Mouse (Mus musculus) stomach, embryonic 16.5 days (tissue): ENCODE measurements around the gene Gpr55. TPM values are rescaled to one million over a fixed set of nuclear protein-coding genes. Genes with fewer than 3 reads are reported as not detected.
"Not testable (repeated sequence)": the region's sequence is repeated elsewhere in the genome, so short reads cannot be mapped to it uniquely, and the experiment has no call there.

ENCODE experiments used
- ATAC-seq: fragments of 200-750 bp; cut with Nextera tagmentation; 2 replicates; pipeline ENCODE4 v1.8.0; 2017; ENCODE audit warnings: moderate number of reproducible peaks, moderate TSS enrichment; ENCODE audit not compliant: insufficient read depth, low FRiP score
- H3K27ac ChIP-seq: fragments of 300-500 bp; sonication (generic); 2 replicates; pipeline ENCODE4 v1.5.1; 2014; ENCODE audit warnings: low read length
- H3K27me3 ChIP-seq: fragments of 300-500 bp; sonication (generic); 2 replicates; pipeline ENCODE4 v1.6.1; 2014; ENCODE audit warnings: low read length, control low read depth, mixed read lengths; ENCODE audit not compliant: control insufficient read depth, insufficient read depth
- H3K36me3 ChIP-seq: fragments of 300-500 bp; sonication (generic); 2 replicates; pipeline ENCODE4 v1.6.1; 2014; ENCODE audit warnings: low read length; ENCODE audit not compliant: control insufficient read depth, insufficient read depth
- H3K4me1 ChIP-seq: fragments of 300-500 bp; sonication (generic); 2 replicates; pipeline ENCODE4 v1.6.1; 2014; ENCODE audit warnings: low read length, control low read depth, mixed read lengths; ENCODE audit not compliant: control insufficient read depth, insufficient read depth
- H3K4me2 ChIP-seq: fragments of 300-500 bp; sonication (generic); 2 replicates; pipeline ENCODE4 v1.6.1; 2014; ENCODE audit warnings: low read depth, low read length, mixed read lengths
- H3K4me3 ChIP-seq: fragments of 300-500 bp; sonication (generic); replicated peaks from 2 replicates; pipeline ENCODE4 v1.5.1; 2014; ENCODE audit warnings: mild to moderate bottlenecking, low read length
- H3K9ac ChIP-seq: fragments of 300-500 bp; sonication (generic); 2 replicates; pipeline ENCODE4 v1.6.1; 2014; ENCODE audit warnings: low read length
- H3K9me3 ChIP-seq: fragments of 300-500 bp; sonication (generic); replicated peaks from 2 replicates; pipeline ENCODE4 v1.6.1; 2016; ENCODE audit warnings: low read length, control low read depth; ENCODE audit not compliant: control insufficient read depth
- WGBS: fragments of 180-500 bp; shearing (Covaris S2); extraction: QIAGEN DNeasy Blood & Tissue Kit; methylation state at CpG from one replicate; pipeline ENCODE4 v1.1.7; 2014; 5-methylcytosine and 5-hydroxymethylcytosine counted together
- polyA plus RNA-seq: library from polyadenylated mRNA; unstranded; fragments of >200 nt; fragmentation: Nextera tagmentation; extraction: Ambion mirVana; gene quantifications from 2 replicates; pipeline ENCODE4 v1.2.1, GENCODE M21; 2015

The Gpr55 gene
- polyA plus RNA-seq, 1 experiment from 2014 or later, result 0.04 TPM

GRCm38 (mm10) chr1:85988882-85989281 lies 28.1 kb upstream of the Gpr55 start:
- not testable (repeated sequence) for H3K4me1 ChIP-seq, ATAC-seq, H3K9ac ChIP-seq, H3K4me2 ChIP-seq, H3K36me3 ChIP-seq, H3K4me3 ChIP-seq, H3K27me3 ChIP-seq, H3K9me3 ChIP-seq, H3K27ac ChIP-seq
- 80% methylated on average over 4 of the region's 4 CpGs for WGBS

- H3K4me2 ChIP-seq, result no peak overlapping the region
- no peaks in the 10 kb centered on the region for H3K36me3 ChIP-seq
- H3K9ac ChIP-seq, result no peak overlapping the region
- H3K4me1 ChIP-seq, result no peaks in the 10 kb centered on the region
- H3K4me3 ChIP-seq, result no peak overlapping the region
- no peaks in the 10 kb centered on the region for H3K27me3 ChIP-seq
- no peak for ATAC-seq
- no peak overlapping the region for H3K27ac ChIP-seq
- WGBS, result 52% methylated on average over 4 of the region's 4 CpGs
- H3K9me3 ChIP-seq, result no peaks in the 10 kb centered on the region
Observed at GRCm38 (mm10) chr1:85988351-85988750, 27.5 kb upstream of the Gpr55 start.

- Histone ChIP-seq H3K27me3 (no peaks in the 10 kb centered on the region), H3K27ac (no peak overlapping the region)
- ATAC-seq, result no peak
Observed at GRCm38 (mm10) chr1:85985784-85986183, 25.0 kb upstream of the Gpr55 start.

GRCm38 (mm10) chr1:85981738-85982357 lies 21.0 kb upstream of the Gpr55 start:
- H3K9me3 ChIP-seq, result no peaks in the 10 kb centered on the region
- H3K4me2 ChIP-seq, result no peak overlapping the region
- H3K27ac ChIP-seq, result no peak overlapping the region
- no peak for ATAC-seq
- no peaks in the 10 kb centered on the region for H3K36me3 ChIP-seq
- H3K4me1 ChIP-seq, result no peaks in the 10 kb centered on the region
- no peak overlapping the region for H3K9ac ChIP-seq
- H3K4me3 ChIP-seq, result no peak overlapping the region
- no peaks in the 10 kb centered on the region for H3K27me3 ChIP-seq
- 50% methylated on average over 7 of the region's 7 CpGs for WGBS

More at GRCm38 (mm10) chr1:85985784-85986183, 25.0 kb upstream of the Gpr55 start:
- no peaks in the 10 kb centered on the region for H3K36me3 ChIP-seq
- no peaks in the 10 kb centered on the region for H3K9me3 ChIP-seq
- no peak overlapping the region for H3K4me3 ChIP-seq
- H3K9ac ChIP-seq, result no peak overlapping the region
- no peaks in the 10 kb centered on the region for H3K4me1 ChIP-seq
- H3K4me2 ChIP-seq, result no peak overlapping the region
- 77% methylated on average over 3 of the region's 3 CpGs for WGBS

GRCm38 (mm10) chr1:85977709-85978108 lies 16.9 kb upstream of the Gpr55 start:
- Histone ChIP-seq H3K9me3 (no peaks in the 10 kb centered on the region), H3K27me3 (no peaks in the 10 kb centered on the region), H3K4me3 (no peak overlapping the region), H3K4me1 (no peaks in the 10 kb centered on the region), H3K4me2 (no peak overlapping the region), H3K9ac (no peak overlapping the region), H3K27ac (no peak overlapping the region), H3K36me3 (no peaks in the 10 kb centered on the region)
- no peak for ATAC-seq
- 71% methylated on average over 3 of the region's 3 CpGs for WGBS

GRCm38 (mm10) chr1:85973468-85973877 lies 12.7 kb upstream of the Gpr55 start:
- WGBS, result 80% methylated on average over 2 of the region's 2 CpGs
- ATAC-seq, result no peak
- no peak overlapping the region for H3K4me3 ChIP-seq

GRCm38 (mm10) chr1:85972341-85972740 lies 11.5 kb upstream of the Gpr55 start:
- no peaks in the 10 kb centered on the region for H3K27me3 ChIP-seq
- H3K4me2 ChIP-seq, result no peak overlapping the region
- H3K36me3 ChIP-seq, result no peaks in the 10 kb centered on the region
- H3K27ac ChIP-seq, result no peak overlapping the region
- no peaks in the 10 kb centered on the region for H3K9me3 ChIP-seq
- whole genome bisulfite sequencing, result 56% methylated on average over 3 of the region's 3 CpGs
- no peak overlapping the region for H3K9ac ChIP-seq
- no peak for ATAC-seq
- H3K4me3 ChIP-seq, result no peak overlapping the region
- H3K4me1 ChIP-seq, result no peaks in the 10 kb centered on the region

More at GRCm38 (mm10) chr1:85973468-85973877, 12.7 kb upstream of the Gpr55 start:
- no peak overlapping the region for H3K27ac ChIP-seq
- H3K9ac ChIP-seq, result no peak overlapping the region
- H3K27me3 ChIP-seq, result no peaks in the 10 kb centered on the region
- H3K36me3 ChIP-seq, result no peaks in the 10 kb centered on the region
- H3K9me3 ChIP-seq, result no peaks in the 10 kb centered on the region
- no peaks in the 10 kb centered on the region for H3K4me1 ChIP-seq
- no peak overlapping the region for H3K4me2 ChIP-seq

GRCm38 (mm10) chr1:85971070-85971469 lies 10.3 kb upstream of the Gpr55 start:
- Histone ChIP-seq H3K4me1 (no peaks in the 10 kb centered on the region), H3K36me3 (no peaks in the 10 kb centered on the region), H3K4me2 (no peak overlapping the region), H3K27ac (no peak overlapping the region), H3K4me3 (no peak overlapping the region), H3K27me3 (no peaks in the 10 kb centered on the region), H3K9ac (no peak overlapping the region), H3K9me3 (no peaks in the 10 kb centered on the region)
- ATAC-seq, result no peak
- 93% methylated on average over 3 of the region's 3 CpGs for WGBS

GRCm38 (mm10) chr1:85969519-85969918 lies 8.7 kb upstream of the Gpr55 start:
- Histone ChIP-seq H3K4me2 (no peak overlapping the region), H3K27me3 (no peaks in the 10 kb centered on the region)
- ATAC-seq, result peak; percentile 46; the same call in 1 of the 2 replicates

More at GRCm38 (mm10) chr1:85969519-85969918, 8.7 kb upstream of the Gpr55 start:
- H3K9ac ChIP-seq, result no peak overlapping the region
- H3K36me3 ChIP-seq, result no peaks in the 10 kb centered on the region
- WGBS, result 55% methylated on average over 1 of the region's 1 CpGs
- no peaks in the 10 kb centered on the region for H3K4me1 ChIP-seq
- no peak overlapping the region for H3K27ac ChIP-seq
- H3K9me3 ChIP-seq, result no peaks in the 10 kb centered on the region
- H3K4me3 ChIP-seq, result no peak overlapping the region
